Mouse (Mus musculus) liver, embryonic 12.5 days (tissue): Measurements from ENCODE around the gene Dbnl. TPM values are rescaled to one million over a fixed set of nuclear protein-coding genes. Genes with fewer than 3 reads are reported as not detected.

ENCODE experiments used
- ATAC-seq: fragments of 200-750 bp; cut with Nextera tagmentation; 2 replicates; pipeline ENCODE4 v1.8.0; 2017; ENCODE audit warnings: moderate number of reproducible peaks, mild to moderate bottlenecking, moderate library complexity
- H3K27ac ChIP-seq: fragments of 300-500 bp; sonication (generic); 2 replicates; pipeline ENCODE4 v1.5.1; 2016; ENCODE audit warnings: mild to moderate bottlenecking
- H3K27me3 ChIP-seq: fragments of 300-500 bp; sonication (generic); replicated peaks from 2 replicates; pipeline ENCODE4 v1.6.1; 2016; ENCODE audit warnings: mild to moderate bottlenecking, moderate library complexity
- H3K36me3 ChIP-seq: fragments of 300-500 bp; sonication (generic); 2 replicates; pipeline ENCODE4 v1.6.1; 2016; ENCODE audit warnings: mild to moderate bottlenecking, moderate library complexity
- H3K4me1 ChIP-seq: fragments of 300-500 bp; sonication (generic); 2 replicates; pipeline ENCODE4 v1.6.1; 2016
- H3K4me2 ChIP-seq: fragments of 300-500 bp; sonication (generic); 2 replicates; pipeline ENCODE4 v1.6.1; 2016; ENCODE audit warnings: mild to moderate bottlenecking, moderate library complexity
- H3K4me3 ChIP-seq: fragments of 300-500 bp; sonication (generic); 2 replicates; pipeline ENCODE4 v1.5.1; 2016; ENCODE audit warnings: mild to moderate bottlenecking, moderate library complexity
- H3K9ac ChIP-seq: fragments of 300-500 bp; sonication (generic); 2 replicates; pipeline ENCODE4 v1.6.1; 2016; ENCODE audit warnings: mild to moderate bottlenecking, moderate library complexity
- H3K9me3 ChIP-seq: fragments of 300-500 bp; sonication (generic); replicated peaks from 2 replicates; pipeline ENCODE4 v1.6.1; 2016; ENCODE audit warnings: mild to moderate bottlenecking, moderate library complexity
- WGBS: fragments of 180-500 bp; shearing (Covaris S2); methylation state at CpG from one replicate; pipeline ENCODE4 v1.1.7; 2016; ENCODE audit not compliant: insufficient replicate concordance; 5-methylcytosine and 5-hydroxymethylcytosine counted together
- polyA plus RNA-seq: library from polyadenylated mRNA; unstranded; fragments of >200 nt; fragmentation: Nextera tagmentation; extraction: Ambion mirVana; gene quantifications from 2 replicates; pipeline ENCODE4 v1.2.1, GENCODE M21; 2016

The Dbnl gene
- 71.6 and 72.0 TPM in 2 replicates for polyA plus RNA-seq

DNA sequence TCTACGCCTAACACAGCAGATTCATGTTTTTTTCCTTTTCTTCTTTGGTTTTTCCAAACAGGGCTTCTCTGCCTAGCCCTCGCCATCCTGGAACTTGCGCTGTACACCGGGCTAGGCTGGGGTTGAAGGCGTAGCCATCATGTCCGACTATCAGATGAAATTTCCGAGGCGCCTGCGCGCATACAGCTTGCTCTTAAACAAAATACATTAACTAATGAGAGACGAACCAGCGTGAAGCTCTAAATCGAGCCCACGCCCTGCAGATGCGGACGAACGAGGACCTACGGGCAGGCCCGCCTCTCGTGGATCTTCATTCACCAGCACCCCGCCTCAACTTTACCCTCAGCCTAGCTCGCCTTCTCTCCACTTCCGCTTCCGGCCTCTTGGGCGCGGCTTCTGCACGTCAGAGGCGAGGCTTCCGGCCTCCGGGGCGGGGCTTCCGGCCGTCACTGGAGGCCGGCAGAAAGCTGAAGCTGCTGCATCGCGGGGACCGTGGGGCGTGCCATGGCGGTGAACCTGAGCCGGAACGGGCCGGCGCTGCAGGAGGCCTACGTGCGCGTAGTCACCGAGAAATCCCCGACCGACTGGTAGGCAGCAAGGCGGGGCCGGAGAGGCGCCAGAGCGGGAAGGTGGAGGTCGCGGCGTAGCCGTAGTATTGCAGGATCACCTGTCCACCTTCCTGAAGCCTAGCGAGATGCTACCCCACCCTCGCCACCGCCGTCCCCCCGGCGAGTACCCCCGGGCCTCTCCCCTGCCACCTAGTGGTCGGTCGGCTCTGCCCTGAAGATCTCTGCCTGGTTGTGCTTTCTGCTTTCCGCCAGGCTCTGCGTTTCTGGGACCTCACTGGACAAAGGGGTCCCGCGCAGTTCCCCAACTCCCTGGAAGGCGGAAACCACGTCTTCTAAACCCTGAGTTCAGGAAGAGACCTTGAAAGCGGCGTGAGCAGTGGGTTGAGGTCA, at the start of gene Dbnl:
Gene Dbnl (plus strand): TSS at position 433 of the 959 bp plus-strand sequence.
- Histone ChIP-seq H3K4me1 (peaks cover 34% of the 10 kb centered on the region), H3K4me2 (peak within 1 kb of the TSS; percentile 88), H3K4me3 (peak within 1 kb of the TSS; percentile 84), H3K9ac (peak within 1 kb of the TSS; percentile 87), H3K27ac (peak within 1 kb of the TSS; percentile 98), H3K9me3 (no peaks in the 10 kb centered on the region), H3K36me3 (peaks cover 27% of the 10 kb centered on the region), H3K27me3 (no peaks in the 10 kb centered on the region)
- ATAC-seq: peak; percentile 96
- under 1% methylated on average over 74 of the region's 74 CpGs for WGBS

GRCm38 (mm10) chr11:5738888-5739632, 49.2 kb upstream of the Dbnl start:
- no peak overlapping the region for H3K27ac ChIP-seq
- no peaks in the 10 kb centered on the region for H3K9me3 ChIP-seq
- peaks cover 5% of the 10 kb centered on the region; the same call in 1 of the 2 replicates for H3K36me3 ChIP-seq
- H3K4me3 ChIP-seq: no peak overlapping the region
- no peaks in the 10 kb centered on the region for H3K27me3 ChIP-seq
- peaks cover 48% of the 10 kb centered on the region for H3K4me1 ChIP-seq
- no peak overlapping the region for H3K4me2 ChIP-seq
- ATAC-seq: no peak
- 80% methylated on average over 5 of the region's 5 CpGs for WGBS
- H3K9ac ChIP-seq: no peak overlapping the region

GRCm38 (mm10) chr11:5739846-5740245, 48.4 kb upstream of the Dbnl start:
- Histone ChIP-seq H3K27ac (peak overlapping the region; percentile 4), H3K4me3 (peak overlapping the region; percentile 99)
- WGBS: 72% methylated on average over 3 of the region's 3 CpGs

GRCm38 (mm10) chr11:5740599-5740964, 47.7 kb upstream of the Dbnl start:
- Histone ChIP-seq H3K4me1 (peaks cover 36% of the 10 kb centered on the region), H3K9ac (peak overlapping the region; percentile 99), H3K9me3 (no peaks in the 10 kb centered on the region), H3K4me2 (peak overlapping the region; percentile 94), H3K4me3 (peak overlapping the region; percentile 99), H3K27me3 (no peaks in the 10 kb centered on the region), H3K27ac (peak overlapping the region; percentile 85), H3K36me3 (no peaks in the 10 kb centered on the region)
- 3% methylated on average over 26 of the region's 26 CpGs for WGBS
- peak; percentile 52 for ATAC-seq

More at GRCm38 (mm10) chr11:5739846-5740245, 48.4 kb upstream of the Dbnl start:
- Histone ChIP-seq H3K4me1 (peaks cover 41% of the 10 kb centered on the region), H3K9ac (peak overlapping the region; percentile 99), H3K9me3 (no peaks in the 10 kb centered on the region), H3K4me2 (peak overlapping the region; percentile 94), H3K36me3 (peaks cover under 1% of the 10 kb centered on the region; the same call in 1 of the 2 replicates), H3K27me3 (no peaks in the 10 kb centered on the region)
- no peak for ATAC-seq

- under 1% methylated on average over 49 of the region's 50 CpGs for WGBS
These were observed 47.2 kb upstream of the Dbnl start for GRCm38 (mm10) chr11:5740965-5741627.

DNA sequence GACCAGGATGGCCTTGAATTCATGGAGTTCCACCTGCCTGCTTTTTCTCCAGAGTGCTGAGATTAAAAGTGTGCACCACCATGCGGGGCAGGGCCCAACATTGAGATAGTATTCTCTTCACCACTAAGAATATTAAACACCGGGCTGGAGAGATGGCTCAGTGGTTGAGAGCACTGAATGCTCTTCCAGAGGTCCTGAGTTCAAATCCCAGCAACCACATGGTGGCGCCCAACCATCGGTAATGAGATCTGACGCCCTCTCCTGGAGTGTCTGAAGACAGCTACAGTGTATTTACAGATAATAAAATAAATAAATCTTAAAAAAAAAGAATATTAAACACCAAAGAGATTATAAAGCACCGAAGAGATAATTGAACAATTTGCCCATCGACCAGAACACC, 46.2 kb upstream of the Dbnl start:
- H3K27ac ChIP-seq: no peak overlapping the region
- 61% methylated on average over 7 of the region's 7 CpGs for WGBS

More at GRCm38 (mm10) chr11:5740965-5741627, 47.2 kb upstream of the Dbnl start:
- peak overlapping the region; percentile 94 for H3K4me2 ChIP-seq
- no peaks in the 10 kb centered on the region for H3K27me3 ChIP-seq
- peak overlapping the region; percentile 99 for H3K9ac ChIP-seq
- H3K4me1 ChIP-seq: peaks cover 36% of the 10 kb centered on the region
- H3K27ac ChIP-seq: peak overlapping the region; percentile 85
- H3K9me3 ChIP-seq: no peaks in the 10 kb centered on the region
- ATAC-seq: peak; percentile 99
- H3K36me3 ChIP-seq: no peaks in the 10 kb centered on the region
- H3K4me3 ChIP-seq: peak overlapping the region; percentile 99

DNA sequence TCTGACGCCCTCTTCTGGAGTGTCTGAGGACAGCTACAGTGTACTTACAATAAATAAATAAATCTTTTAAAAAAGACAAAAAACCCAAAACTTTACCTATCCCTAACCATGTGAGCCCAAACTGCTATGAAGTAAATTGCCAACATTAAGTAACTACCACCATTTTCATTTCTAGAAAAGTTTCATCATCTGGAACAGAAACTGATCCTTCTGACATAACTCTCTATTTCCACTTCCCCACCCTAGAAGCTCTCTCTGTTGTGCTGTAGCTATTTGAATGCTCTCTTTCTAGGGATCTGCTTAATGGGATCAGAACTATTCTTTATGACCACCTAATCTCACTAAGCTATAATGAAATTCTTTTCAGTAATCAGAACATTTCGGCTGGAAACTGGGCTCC, 43.3 kb upstream of the Dbnl start:
- no peaks in the 10 kb centered on the region for H3K9me3 ChIP-seq
- 72% methylated on average over 2 of the region's 2 CpGs for WGBS
- H3K9ac ChIP-seq: no peak overlapping the region
- H3K4me2 ChIP-seq: no peak overlapping the region
- H3K4me1 ChIP-seq: peaks cover 23% of the 10 kb centered on the region
- no peak overlapping the region for H3K4me3 ChIP-seq
- H3K27ac ChIP-seq: no peak overlapping the region
- H3K36me3 ChIP-seq: peaks cover 6% of the 10 kb centered on the region; the same call in 1 of the 2 replicates
- ATAC-seq: no peak
- H3K27me3 ChIP-seq: no peaks in the 10 kb centered on the region

More for the DNA sequence above, 46.2 kb upstream of the Dbnl start:
- Histone ChIP-seq H3K36me3 (no peaks in the 10 kb centered on the region), H3K4me1 (peaks cover 35% of the 10 kb centered on the region), H3K4me3 (no peak overlapping the region), H3K27me3 (no peaks in the 10 kb centered on the region), H3K9me3 (no peaks in the 10 kb centered on the region), H3K4me2 (peak overlapping the region; percentile 94; the same call in 1 of the 2 replicates), H3K9ac (no peak overlapping the region)
- no peak for ATAC-seq

DNA sequence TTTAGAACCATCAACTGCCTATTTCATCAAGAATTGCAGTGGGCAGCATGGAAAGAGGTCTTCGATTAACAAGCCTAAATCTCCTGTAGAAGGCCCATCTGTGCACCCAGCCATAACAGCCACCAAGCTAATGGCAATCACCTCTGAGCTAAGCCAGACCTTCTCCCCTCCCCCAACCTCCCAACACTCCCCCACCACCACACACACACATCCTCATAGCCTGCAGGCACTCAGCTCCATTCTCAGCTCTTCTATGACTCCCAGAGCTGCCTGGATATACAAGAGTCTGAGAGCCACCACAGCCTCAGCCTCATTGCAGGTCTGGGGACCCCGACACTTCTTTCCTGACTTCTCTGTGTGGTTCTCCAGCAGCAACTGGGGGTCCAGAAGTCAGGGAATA, 34.5 kb upstream of the Dbnl start:
- Histone ChIP-seq H3K4me1 (no peaks in the 10 kb centered on the region), H3K27me3 (no peaks in the 10 kb centered on the region), H3K27ac (no peak overlapping the region), H3K9me3 (peaks cover 14% of the 10 kb centered on the region), H3K9ac (no peak overlapping the region), H3K4me3 (no peak overlapping the region), H3K4me2 (no peak overlapping the region), H3K36me3 (peaks cover 32% of the 10 kb centered on the region)
- no peak for ATAC-seq
- 75% methylated on average over 2 of the region's 2 CpGs for WGBS

GRCm38 (mm10) chr11:5761820-5762632, 26.3 kb upstream of the Dbnl start, which contains the start of gene Urgcp:
Urgcp (minus strand) TSS chr11:5762376.
- peak within 1 kb of the TSS; percentile 88 for H3K4me3 ChIP-seq
- H3K27ac ChIP-seq: peak within 1 kb of the TSS; percentile 94
- H3K4me2 ChIP-seq: peak within 1 kb of the TSS; percentile 82
- H3K9ac ChIP-seq: peak within 1 kb of the TSS; percentile 93
- ATAC-seq: peak; percentile 99
- H3K4me1 ChIP-seq: peaks cover 20% of the 10 kb centered on the region
- no peaks in the 10 kb centered on the region for H3K9me3 ChIP-seq
- H3K27me3 ChIP-seq: no peaks in the 10 kb centered on the region
- 1% methylated on average over 68 of the region's 68 CpGs for WGBS
- peaks cover 7% of the 10 kb centered on the region; the same call in 1 of the 2 replicates for H3K36me3 ChIP-seq

- Histone ChIP-seq H3K9ac (peak overlapping the region; percentile 93), H3K27ac (peak overlapping the region; percentile 94)
These were observed 25.7 kb upstream of the Dbnl start for GRCm38 (mm10) chr11:5762633-5762982.

DNA sequence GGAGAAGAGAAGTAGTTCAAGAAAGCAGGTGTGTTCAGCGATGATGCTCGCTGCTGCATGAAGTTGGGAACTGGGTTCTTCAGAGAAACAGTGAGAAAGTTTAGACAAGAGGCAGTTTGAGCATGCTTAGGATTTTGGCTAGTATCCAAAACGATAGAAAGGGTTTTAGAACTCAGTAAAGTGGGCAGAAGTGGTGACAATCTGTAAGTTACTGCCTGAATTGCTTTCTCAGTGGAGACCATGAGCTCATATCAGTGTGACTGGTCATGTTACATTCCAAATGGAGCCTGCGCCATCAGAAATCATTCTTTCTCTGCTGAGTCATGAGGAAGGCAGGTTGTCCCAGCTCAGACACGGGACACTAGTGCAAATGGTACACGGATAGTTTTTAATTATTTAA, 22.3 kb upstream of the Dbnl start:
- H3K4me3 ChIP-seq: no peak overlapping the region
- no peak overlapping the region for H3K27ac ChIP-seq
- H3K4me2 ChIP-seq: no peak overlapping the region
- no peaks in the 10 kb centered on the region for H3K27me3 ChIP-seq
- no peak overlapping the region for H3K9ac ChIP-seq
- 79% methylated on average over 6 of the region's 6 CpGs for WGBS
- H3K9me3 ChIP-seq: no peaks in the 10 kb centered on the region
- peaks cover 6% of the 10 kb centered on the region for H3K4me1 ChIP-seq
- H3K36me3 ChIP-seq: peaks cover 15% of the 10 kb centered on the region
- no peak for ATAC-seq

More at GRCm38 (mm10) chr11:5762633-5762982, 25.7 kb upstream of the Dbnl start:
- H3K4me3 ChIP-seq: peak overlapping the region; percentile 88
- H3K36me3 ChIP-seq: peaks cover 4% of the 10 kb centered on the region; the same call in 1 of the 2 replicates
- peak; percentile 32; the same call in 1 of the 2 replicates for ATAC-seq
- WGBS: 7% methylated on average over 6 of the region's 6 CpGs
- no peaks in the 10 kb centered on the region for H3K27me3 ChIP-seq
- peaks cover 20% of the 10 kb centered on the region for H3K4me1 ChIP-seq
- H3K4me2 ChIP-seq: peak overlapping the region; percentile 82
- no peaks in the 10 kb centered on the region for H3K9me3 ChIP-seq
